Mouse (Mus musculus) kidney, adult 9 months (tissue): ENCODE data around the gene Grid2.

Source experiments
- DNase-seq: peaks from one replicate; pipeline ENCODE4 v3.0.0; 2022

Grid2 gene

GRCm38 (mm10) chr6:63659423-63659822 is 403.7 kb downstream of the Grid2 start:
- no peak for DNase-seq

DNA sequence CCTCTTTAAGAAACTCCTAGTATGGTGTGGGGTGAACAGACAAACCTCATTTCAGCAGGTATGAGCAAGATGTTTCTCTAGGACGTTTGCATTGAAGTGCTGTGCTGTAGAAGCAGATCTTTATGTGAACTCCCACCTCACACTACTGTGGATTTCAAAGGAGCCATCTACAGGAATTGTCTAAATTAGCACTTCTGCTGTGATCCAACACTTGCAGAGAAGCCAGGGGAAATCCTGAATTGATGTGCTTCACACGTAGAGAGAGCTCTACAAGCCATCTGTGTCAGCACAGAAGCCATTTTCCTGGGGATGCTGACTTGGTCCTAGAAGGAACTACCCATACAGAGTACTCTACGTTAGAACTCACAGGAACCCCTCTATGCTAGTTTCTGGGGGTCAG is 430.0 kb downstream of the Grid2 start:
- DNase-seq = no peak

GRCm38 (mm10) chr6:63701684-63702083 is 446.0 kb downstream of the Grid2 start:
- DNase-seq = no peak

DNA sequence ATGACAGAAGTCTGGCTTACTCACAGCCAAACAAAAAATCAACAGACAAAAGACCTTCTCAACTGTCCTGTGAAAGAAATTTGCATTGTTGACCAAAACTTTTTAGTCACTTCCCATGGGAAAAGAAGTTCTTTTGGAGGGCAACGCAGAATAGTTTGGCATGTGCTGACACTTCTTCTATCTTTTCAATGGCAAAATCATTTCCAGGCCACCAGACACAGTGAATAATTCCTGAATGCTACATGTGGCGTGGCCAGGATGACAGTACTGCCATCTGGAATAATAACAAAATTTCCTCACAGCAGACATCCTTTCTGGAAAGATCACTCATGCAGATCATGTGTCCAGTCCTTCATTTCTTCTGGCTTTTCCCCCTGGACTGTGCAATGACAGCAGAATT is 478.1 kb downstream of the Grid2 start:
- DNase-seq = no peak

DNA sequence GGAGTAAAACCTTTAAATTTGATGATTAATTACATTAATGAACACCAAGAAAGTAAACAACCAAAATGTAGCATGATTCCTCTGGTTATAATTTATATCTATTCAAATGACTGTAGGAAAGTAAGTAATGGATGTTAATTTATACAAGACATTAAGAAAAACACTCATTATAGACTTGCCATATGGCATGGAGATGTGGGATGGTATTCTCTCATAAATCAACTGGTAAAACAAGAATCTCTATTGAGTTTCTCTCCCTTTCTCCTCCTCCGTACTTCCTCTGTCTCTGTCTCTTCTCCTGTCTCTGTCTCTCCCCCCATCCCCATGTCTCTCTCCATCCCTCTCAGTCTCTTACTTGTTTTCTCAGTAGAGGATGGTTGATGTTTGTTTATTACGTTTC is 506.9 kb downstream of the Grid2 start:
- no peak for DNase-seq

- DNase-seq = no peak
These were observed 539.0 kb downstream of the Grid2 start for GRCm38 (mm10) chr6:63794679-63795078.

DNA sequence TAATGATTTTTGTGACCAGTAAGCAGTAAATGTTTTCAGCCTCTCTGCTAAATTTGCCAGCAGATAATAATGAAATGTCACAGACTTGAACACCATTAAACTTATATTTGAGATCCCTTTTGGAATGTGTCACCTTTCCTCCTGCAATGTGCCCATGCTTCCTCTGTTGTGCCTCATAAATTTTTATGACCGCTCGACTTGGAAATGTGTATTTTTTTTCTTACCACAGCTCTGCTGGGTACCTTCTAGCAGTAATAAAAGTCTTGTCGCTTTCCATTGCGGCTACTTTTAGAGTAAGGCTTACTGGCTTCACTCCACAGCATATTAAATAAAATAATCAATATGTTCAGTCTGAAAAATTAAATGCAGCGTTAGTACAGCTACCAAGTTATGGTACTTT is 564.6 kb downstream of the Grid2 start:
- peak; percentile 4 for DNase-seq

GRCm38 (mm10) chr6:63862628-63863027 is 607.0 kb downstream of the Grid2 start:
- DNase-seq = no peak

DNA sequence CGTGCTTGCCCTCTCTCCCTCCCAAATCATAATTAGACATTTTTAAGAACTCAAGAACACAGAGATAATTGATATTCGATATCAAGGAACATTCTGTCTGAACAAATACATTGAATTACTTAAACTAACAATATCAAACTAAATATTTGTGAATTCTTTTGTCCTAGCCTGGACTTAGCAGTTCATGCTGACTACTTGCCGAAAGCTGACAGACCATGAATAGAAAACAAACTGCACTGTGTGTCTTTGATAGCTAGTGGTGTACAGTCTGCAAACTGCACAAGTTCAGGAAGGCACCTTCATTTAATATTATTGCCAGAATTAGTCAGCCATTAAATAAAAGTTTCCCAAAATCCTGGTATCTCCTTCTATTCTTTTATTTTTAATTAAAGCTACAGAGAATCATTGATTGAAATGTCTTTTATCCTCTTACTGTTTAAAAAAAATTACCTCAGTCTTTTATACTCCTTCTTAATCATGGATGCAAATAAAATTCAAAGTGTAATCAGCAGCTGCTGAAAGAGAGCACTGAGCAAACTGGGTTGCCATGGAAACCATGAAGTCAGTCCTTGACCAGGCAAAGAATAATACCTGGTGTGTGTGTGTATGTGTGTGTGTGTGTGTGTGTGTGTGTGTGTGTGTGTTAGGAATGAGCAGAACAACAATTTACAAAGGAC is 621.5 kb downstream of the Grid2 start:
- no peak for DNase-seq

DNA sequence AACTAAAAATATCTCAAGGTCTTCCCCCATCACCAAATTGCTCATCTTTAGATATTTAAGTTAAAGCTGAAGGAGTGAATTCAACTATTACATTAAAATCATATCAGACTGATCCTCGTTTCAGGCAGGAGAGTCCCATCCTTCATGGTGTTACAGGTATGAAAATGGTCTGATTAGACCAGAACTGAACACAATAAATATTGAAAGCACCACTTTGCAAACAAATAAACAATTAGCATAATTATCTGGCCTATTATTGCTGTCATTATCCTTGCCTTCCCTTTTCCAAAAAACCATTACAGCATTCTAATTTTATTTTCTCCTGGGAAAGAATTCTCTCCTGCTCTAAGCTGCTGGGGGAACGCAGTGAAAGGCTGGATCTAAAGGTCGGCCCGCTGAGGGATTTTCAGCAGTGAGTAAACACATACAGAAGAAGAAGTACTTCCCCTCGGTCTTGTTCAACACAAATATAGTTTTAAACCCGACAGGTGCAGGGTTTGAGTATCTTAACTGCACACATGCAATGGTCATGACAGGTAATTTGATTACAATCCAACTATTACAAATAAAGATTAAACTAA is 622.2 kb downstream of the Grid2 start:
- DNase-seq = no peak

- no peak for DNase-seq
These were observed 639.0 kb downstream of the Grid2 start for GRCm38 (mm10) chr6:63894714-63895113.

DNA sequence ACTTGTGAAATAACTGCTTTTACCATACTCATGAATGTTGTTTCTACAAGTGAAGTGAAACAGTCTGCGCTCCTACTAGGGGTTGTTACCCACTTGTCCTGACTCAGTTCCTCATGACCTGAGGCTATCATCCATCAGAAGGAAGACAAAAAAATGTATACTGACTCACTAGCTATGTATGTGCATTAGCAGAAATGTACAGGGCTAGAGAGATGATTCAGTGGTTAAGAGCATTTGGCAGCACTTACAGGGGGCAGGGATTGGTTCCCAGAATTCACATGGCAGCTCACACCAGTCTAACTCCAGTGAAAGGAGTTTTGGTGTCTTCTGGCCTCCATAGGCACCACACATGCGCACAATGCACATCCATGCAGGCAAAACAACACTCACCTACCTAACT is 642.5 kb downstream of the Grid2 start:
- no peak for DNase-seq

- no peak for DNase-seq
These were observed 661.4 kb downstream of the Grid2 start for GRCm38 (mm10) chr6:63917035-63917570.

DNA sequence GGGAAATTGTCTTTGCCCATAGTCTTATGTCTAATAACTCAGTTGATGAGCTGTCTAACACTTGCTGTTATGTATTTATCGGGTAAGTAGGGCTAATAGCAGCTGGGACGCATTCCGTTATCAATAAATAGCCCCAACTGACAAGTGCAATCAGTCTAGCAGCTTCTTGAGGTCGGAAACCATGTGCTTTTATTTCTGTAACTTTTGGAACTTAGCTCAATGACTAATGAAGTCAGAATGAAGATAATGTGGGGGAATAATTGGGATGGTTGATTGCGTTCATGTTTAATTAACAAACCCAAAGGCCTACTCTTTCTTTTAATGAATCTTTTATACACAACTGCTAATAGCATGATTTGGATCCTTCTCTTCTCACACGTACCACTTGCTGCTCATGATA is 666.3 kb downstream of the Grid2 start:
- no peak for DNase-seq

DNA sequence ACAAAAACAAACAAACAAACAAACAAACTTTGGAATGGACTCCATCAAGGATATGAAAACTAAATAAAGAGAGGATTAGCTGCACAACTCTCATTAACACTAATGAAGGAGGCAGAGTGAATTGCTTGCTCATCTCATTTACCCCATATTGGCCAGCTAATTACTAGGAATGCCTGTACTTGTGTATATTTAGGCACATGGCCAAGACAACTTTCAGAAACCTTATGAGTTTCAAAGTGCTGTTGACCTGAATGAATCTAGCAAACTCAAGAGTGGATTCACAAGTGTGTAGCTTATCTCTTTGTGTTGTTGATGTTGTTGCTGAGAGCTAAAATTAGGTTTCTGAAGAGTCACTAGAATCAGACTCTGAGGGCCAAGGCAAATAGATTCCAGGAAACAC is 675.5 kb downstream of the Grid2 start:
- no peak for DNase-seq

DNA sequence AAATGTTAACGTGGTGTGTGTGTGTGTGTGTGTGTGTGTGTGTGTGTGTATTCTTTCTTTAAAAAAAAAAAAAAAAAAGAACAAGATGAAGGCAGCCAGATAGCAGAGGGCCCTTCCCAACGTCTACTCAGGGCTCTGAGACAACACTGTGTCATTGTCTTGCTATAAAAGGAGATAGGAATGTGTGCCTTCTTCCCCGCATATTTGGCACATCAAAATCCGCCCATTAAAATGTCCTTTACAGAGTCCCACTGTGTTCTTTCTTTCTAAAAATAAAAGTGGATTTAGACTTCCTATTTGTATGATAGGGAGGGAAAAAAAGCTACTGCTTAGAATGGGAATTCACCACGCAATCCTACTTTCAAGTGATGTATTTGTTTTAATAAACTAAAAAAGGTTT is 691.0 kb downstream of the Grid2 start:
- DNase-seq = no peak

DNA sequence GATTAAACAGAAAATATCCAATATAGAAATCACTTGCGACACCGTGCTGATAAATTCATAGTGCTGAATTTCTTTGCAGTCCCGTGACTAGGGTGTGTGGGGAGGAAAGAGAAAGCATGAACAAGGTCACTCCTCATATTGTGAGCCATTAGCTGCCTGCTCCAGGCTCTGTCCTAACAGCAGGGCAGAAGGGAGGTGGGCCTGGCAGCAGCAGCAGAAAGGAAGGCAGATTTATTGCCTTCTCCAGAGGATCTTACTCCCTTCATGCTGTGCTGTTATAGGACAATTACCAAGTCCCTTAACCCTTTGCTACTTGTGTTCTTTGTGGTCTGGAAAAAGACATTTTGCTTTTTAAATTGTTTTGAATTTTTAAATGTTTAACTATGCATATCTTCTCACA is 708.1 kb downstream of the Grid2 start:
- DNase-seq = no peak

- DNase-seq = no peak
These were observed 708.6 kb downstream of the Grid2 start for GRCm38 (mm10) chr6:63964269-63964668.

DNA sequence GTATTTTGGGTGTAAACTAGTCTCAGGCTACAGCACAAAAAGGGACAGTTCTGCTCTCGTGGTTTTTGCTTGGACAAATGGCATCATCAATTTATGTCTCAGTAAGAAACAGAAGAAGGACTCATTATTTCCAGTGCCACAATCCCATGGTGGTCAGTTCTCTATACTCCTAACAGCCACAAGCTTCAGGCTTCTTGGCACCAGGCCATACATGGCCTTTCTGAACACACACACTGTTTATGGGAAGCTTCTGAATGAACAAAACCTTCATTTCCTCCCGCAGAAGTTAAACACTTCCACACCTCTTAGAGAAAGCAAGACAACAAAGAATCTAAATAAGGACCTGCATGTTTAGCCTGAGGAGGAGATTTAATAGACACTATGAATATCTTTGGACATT is 709.1 kb downstream of the Grid2 start:
- no peak for DNase-seq

DNA sequence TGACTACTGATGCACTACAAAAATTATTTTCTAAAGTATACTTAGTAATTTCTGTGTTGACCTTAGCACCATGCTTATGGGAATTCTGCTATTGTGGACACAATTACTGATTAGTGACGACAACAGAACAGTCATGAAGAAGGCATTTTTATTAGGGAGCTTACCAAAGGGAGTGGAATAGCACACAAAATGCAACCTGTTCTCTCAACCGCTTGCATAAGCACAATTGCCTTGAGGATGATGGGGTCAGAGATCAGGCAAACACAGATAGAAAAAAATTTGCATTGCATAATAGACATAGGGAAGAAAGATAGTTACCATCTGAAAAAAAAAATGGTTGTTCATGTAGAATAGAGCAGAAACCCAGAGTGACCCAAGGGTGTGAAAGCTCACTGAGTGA is 790.4 kb downstream of the Grid2 start:
- DNase-seq = no peak

DNA sequence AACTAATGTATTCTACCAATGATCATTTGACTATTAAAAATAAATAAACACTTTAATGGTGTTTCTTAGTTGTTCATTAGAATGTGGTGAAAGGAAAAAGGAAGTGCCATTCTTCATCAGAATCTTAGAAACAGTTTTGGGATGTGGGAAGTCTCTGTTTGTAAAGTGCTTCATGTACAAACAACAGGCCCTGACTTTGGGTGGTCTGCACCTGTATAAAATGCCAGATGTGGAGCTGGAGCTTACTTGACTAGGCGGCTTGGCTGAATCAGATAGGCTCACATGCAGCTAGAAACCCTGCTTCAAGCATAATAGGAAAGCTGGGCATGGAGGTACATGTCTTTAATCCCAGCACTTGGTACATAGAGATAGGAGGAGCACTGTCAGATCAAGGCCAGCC is 791.1 kb downstream of the Grid2 start:
- no peak for DNase-seq

DNA sequence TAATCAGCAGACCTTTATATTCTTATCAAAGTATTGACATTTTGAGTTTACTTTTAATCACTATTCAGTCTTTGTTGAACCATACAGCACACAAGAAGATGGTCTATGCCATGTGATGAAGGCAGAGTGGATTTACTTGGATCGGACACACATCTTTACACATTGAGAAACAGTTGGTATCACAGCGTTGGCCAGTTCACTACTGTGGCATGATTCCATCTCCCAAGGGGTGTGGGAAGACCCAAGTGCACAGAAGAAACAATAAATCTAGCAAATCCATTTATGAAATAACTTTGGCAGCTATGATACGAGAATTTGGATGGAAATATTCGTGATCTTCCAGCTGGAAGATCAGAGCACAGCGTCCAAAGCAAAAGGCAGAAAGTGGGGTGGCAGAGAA is 792.3 kb downstream of the Grid2 start:
- DNase-seq = no peak

GRCm38 (mm10) chr6:64063858-64064257 is 808.2 kb downstream of the Grid2 start:
- no peak for DNase-seq

- no peak for DNase-seq
These were observed 809.0 kb downstream of the Grid2 start for GRCm38 (mm10) chr6:64064704-64065103.

DNA sequence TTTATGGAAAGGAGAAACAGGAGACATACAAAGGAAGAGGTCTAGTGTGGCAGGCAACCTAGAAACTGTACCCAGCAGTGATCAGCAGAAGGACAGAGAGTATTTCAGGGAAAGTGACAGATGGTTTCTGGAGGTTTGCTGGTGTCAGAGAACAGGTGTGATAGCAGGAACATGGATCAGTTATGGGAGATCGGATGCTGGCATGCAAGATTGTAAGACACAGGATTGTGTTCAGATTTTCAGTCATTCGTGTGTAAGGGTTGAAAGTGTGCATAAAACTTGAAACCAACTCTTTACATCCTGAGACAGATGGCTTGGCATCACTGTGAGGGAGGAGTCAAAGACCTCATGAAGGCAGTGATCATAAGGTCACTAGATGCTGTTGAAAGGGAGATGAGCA is 817.7 kb downstream of the Grid2 start:
- DNase-seq = no peak
